Mouse (Mus musculus) left cerebral cortex, adult 8-10 months (tissue): ENCODE data around the gene Hdac4. TPM values are rescaled to one million over a fixed set of nuclear protein-coding genes. Genes with fewer than 3 reads are reported as not detected.

ENCODE experiments used
- DNase-seq, 2 experiments: peaks; one replicate each; pipeline ENCODE4 v3.0.0; 2022; ENCODE audit warnings: low spot score in 2 of 2
- total RNA-seq, 4 experiments: library from RNA; stranded (reverse); gene quantifications; 2 replicates each; pipeline ENCODE4 v1.2.4; 2022

Gene Hdac4
- total RNA-seq, 4 experiments from 2014 or later: 81.5 to 98.0 (median 88.2) TPM

DNA sequence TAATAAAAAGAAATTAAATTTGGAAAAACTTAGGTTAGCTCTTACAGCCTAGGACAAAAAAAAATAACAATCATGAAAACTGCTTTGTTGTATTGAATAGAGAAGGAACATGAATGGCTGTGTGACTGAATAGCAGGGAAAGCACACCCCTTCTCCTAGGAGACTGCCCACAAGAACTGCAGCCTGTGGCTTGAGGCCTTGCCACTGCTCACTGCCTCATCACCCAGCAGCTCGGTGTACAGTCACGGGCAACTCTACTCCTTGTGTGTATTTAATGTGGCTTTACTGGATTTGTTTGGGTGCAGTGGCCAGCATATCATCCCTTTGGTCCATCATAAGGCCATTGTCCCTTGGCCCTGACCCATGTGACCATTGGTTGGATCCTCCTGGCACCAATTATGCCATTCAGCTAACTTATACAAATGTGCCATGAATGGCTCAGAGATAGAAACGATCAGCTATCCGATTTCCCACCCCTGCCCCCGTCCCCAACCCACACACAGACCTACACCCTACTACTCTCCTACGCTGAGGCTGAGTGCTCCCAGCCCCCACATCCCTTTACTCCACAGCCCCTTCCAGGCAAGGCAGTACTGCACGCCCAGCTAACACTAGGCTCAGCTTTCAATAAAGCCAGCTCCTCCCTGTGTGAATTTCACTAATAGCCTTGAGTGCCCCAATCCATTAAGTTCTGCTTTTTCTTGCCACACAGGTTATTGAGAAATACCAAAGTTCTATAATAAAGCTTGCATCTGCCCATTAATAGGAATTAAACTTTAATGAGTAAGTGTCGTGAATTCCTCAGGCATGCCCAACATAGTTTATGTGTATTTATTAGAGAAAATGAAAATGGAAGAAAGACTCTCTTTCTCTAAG is 134.1 kb downstream of the Hdac4 start:
- DNase-seq: no peak

DNA sequence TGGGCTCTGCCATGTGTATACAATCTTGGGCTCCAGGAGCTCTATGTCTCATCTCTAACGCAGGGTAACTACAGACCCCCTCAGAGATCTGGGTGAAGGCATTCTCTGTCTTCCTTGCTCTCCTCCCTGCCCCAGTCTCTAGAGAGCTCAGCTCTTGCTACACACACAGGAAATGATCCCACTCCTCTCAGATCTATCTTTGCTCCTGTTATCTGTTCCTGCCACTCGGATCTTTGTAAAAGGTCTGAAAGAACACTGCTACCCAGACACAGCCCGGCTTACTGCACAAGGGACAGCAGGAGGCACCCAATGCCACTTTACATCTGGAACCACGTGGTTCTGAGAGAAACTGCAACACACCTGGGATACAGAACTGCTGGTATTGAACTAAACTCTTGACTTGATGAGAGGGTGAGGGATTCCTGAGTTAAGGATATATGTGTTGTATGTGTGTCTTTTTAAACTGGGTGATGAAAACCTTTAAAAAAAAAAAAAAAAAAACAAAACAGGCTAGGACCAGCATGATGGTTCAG is 134.9 kb downstream of the Hdac4 start:
- no peak for DNase-seq

DNA sequence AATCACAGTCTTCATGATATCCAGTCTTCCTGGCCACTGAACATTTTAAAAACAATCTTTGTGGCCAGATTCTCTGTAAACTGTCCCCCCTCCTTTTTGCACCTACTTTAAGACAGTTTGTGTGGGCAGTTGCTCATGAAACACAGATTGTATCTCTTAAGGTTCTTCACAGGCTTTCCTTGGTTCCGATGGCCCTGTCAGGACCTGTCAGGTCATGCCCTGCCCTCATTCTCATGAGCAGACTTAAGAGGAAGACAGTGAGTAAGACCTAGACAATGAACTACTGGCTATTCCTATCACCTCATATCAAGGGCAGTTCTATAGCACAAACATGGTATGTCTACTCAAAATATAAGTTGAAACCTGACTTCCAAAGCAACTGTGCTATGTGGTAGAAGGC is 135.9 kb downstream of the Hdac4 start:
- no peak for DNase-seq

DNA sequence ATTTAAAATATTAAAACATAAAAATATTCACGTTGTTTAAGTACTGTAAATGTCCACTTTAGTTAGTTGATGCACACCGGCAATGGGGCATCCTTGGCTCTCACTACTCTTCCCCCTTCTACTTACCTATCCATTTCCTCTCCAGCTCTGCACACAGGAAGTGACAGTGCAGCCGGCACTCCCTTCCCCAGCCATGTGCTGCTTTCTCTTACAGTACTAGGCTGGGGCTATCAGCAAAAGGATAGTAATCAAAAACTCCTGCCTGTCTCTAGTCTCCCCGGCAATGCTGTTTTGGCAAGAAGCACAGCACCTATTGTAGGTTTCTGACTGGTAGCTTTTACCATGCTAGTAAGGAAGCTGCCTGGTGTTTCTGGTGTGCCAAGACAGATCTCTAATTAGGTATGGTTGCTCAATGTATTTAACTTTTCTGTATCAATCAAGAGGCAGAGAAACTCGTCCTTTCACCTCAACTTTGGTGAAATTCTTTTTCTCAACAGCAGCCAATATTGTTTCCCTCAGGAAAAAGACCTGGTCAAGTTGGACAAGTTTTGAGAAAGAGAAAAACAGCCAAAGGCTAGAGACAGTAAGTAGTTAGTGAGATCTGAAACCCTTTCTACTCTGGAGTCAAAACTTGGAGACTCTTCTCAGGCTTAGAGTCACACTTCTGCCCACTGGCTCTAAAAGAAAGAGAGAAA is 136.6 kb downstream of the Hdac4 start:
- DNase-seq: no peak

DNA sequence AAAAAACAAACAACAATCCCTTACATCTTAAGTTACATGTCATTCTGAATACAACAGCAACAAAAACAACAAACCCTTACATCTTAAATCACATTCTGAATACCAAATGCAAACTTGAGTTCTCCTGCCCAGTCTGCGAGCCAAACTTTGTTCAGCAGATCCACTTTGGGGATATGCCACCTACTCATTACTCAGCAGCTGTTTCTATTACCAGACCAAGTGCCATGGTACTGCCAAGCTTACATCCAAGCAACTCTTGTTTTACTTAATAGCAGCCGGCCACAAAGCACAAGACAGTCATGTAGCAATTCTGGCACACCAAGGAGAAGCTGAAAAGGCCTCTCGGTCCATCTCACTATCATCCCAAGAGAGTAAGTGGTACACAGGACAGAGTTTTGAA is 138.4 kb downstream of the Hdac4 start:
- DNase-seq: no peak

DNA sequence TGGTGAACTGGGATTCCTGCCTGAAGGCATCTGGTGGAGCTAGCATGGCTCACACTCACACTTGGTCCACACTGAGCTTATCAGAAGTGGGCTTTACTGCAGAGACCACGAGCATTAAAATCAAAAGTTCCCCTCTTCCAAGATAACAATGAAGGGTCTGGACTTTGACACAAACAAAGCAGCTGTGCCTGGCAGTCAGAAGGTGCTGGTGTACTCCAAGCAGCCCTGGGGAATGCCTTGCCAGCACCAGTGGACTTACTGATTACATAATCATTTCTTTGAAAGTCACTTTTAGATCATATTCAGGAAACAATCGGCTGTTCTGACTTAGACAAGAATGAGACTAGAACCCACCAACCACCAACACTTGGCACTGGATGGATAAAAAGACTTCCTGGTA is 140.3 kb downstream of the Hdac4 start:
- DNase-seq: no peak

DNA sequence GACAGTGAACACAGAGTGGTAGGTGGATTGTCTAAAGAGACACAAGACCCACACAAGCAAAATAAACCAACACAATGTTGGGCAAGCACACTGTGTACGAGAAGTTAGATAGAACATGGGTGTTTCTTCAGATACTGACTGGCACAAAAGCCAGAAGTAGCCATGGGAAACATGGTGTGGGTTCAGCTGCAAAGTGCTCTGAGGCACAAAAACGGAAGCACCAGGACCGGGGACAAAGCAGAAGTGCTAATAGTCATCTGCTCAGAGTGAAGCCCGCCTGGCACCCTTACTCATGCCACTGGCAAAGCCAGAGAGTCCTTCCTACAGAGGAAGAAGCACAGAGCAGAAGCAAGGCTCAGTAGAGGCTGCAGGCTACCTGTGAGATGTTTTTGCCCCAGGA is 143.3 kb downstream of the Hdac4 start:
- DNase-seq: no peak

DNA sequence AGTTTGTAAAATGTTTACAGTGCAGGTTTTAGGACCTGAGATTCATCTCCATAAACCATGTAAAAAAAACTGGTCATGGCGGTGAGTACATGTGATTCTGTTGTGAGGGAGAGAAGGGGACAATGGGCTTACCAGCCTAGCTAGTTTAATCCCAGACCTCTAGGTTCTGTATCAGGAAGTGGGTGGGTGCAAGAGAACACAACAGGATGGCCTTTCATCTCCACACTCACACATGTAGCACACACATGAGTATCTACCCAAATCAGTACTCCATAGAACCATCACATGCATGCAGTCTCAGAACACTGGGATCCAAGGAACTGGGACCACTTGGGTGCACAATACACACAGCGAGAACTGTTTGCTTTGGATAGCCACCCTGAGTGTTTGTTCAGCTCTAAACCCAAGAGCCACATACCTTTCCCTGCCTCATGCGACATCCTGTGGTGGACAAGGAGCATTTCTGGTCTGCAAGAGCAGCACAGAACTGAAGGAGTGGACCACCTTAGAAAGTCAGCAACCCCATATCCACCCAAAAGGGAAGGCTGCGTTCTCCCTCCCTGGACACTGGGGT is 143.9 kb downstream of the Hdac4 start:
- no peak for DNase-seq

DNA sequence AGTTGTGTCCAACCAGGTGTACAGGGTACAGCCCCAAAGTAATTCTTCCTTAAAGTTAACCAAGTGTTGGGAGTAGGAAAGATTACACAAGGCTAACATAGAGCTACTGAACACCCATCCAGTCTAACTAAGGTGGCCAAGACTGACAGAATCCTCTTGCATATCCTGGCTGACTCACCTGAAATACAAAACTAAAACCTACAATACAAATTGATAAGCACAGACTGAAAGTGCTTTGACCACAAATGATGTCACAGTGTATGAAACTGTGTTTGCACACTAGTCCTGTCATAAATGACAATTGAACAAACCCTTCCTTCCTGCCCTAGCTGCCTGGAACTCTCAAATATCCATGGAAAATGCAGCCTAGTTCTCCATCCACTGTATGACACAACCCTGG is 144.5 kb downstream of the Hdac4 start:
- no peak for DNase-seq

DNA sequence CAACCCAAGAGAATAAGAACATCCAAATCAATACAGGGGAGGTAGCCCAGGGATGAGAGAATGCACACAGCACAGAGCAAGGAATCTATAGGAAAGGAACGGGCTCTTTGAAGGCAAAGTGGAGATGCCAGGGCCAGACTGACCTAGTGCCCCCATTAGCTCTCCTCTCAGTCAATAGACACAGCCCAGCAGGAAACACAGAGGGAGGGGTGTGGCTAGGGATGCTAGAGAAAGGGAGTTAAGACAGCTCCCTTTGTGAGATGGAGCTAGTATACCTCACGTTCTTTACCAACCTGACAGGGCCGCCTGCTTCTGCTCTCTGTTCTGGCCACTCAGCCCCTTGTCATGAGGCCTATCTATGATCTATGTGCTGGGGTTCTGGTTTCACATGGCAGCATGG is 144.9 kb downstream of the Hdac4 start:
- no peak for DNase-seq

DNA sequence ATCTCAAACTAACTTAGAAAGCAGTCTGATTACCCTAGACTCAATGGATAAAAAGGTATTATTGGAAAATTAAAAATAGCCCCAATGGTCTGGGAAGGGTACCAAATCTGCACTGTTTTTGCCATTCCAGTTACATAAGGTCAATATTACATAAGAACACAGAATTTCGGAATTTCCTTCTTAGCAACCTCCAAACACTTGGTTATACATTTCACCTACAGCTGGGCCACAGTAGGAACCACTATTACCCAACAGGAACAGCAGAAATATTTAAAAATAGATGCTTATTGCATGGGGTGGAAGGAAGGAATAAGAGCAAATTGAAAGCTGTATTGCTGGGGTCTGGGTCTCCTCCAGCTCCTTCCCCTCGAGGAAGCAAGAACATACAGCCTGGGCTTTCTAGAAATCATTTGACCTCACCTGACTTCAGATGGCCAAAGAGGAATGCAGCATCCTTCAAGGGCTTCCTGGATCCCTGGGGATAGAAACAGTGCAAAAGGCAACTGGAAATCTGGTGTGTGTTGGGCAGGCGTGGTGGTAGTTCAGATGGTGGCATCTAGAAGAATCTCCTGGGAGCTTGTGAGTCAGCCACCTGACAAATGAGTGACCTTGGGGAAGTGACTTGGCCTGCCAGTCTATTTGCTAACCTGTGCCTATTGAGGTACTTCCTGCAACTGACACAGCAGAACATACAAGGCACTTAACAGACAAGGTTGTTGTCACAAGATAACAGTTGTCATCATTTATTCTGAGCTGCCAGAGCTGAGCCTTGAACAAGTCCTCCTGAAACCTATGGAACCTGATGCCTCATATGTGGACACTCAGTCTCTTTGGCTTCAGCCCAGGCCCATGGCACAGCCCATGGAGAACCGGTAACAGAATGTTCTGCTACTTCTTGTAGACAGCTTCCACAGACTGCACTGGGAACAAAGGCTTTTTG is 146.8 kb downstream of the Hdac4 start:
- no peak for DNase-seq

DNA sequence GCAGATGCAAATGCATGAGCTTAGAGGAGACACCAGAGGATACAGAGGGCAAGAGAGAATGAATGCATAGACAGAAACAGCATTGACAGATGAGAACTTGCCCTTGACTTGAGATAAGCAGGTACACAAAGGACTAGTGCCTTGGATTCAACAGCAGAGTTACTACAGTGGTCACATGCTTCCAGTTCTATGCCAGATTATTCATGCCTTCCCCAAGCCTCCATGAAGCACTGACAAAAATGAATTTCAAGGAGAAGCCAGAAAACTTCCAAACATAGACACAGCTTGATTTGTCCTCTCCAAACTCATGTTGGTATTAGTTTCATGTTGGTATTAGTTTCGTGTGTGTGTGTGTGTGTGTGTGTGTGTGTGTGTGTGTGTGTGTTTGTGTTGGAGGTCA is 149.8 kb downstream of the Hdac4 start:
- DNase-seq: no peak

DNA sequence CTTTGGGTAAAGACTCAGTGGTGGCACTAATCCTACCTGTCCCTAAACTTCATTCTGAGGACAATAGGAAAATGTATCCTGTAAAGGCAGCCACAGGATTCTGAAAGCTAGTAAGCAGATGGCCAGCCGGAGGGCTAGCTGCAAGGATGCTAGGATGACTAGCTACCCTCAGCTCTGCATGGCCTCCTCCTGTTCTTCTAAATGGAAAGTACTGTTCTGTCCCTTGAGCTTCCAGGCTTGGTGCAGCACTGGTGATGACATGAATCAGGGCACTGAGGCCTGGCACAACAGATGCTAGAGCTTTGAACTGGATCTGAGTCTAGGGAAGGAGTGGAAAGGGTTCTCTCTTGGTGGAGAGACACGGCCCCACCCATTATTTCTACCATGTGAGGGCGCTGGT is 150.6 kb downstream of the Hdac4 start:
- DNase-seq: no peak

DNA sequence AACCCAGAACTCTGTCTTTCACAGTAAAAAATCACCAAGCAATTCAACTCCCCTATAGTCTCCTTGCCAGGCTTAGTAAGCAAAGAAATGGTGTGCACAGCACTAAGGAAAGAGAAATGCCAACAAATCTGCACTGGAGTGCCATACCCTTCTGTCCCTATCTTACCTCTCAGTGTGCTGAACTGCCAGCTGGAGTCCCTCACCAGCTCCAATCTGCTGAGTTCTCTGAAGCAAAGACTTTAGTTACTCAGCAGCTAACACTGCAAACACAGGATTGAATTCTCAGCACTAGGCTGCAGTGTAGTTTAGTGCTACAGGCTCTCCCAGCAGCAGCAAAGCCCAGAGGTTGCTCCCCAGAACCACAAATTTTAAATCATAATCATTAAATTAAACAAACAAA is 151.5 kb downstream of the Hdac4 start:
- DNase-seq: no peak

DNA sequence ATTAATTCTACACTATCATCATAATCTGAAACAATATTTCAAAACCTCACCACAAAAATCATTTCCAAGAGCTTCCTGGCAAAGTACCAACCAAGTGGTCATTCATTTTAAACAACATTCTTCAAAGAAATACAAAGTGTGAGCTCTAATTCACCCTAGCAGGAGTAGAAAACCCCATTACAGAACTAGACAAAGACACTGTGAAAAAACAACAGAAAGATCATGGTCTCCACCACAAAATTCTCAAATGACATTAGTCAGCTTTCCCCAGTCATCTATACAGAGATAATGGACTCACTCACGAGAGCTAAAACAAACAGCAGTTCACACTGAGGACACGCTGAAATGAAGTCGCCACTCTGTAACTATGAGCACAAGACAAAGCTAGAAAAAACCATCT is 153.4 kb downstream of the Hdac4 start:
- no peak for DNase-seq

DNA sequence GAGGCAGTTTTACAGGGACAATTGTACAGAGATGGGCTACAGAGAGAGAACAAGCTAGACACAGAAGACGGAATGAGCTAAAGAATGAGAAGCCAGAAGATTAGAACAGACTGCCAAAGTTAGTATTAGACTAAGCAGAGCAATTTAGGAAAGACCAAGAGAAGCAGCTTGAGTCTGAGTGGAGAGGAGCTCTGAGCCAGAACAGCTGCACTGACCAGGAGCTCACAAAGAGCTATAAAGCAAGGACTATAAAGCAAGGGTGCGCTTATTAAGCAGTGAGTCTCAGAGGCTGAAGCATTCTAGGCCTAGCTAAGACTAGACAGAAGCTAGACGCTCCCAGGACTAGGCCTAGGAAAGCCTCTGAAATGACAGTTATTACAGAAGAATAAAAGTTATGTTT is 154.2 kb downstream of the Hdac4 start:
- no peak for DNase-seq

DNA sequence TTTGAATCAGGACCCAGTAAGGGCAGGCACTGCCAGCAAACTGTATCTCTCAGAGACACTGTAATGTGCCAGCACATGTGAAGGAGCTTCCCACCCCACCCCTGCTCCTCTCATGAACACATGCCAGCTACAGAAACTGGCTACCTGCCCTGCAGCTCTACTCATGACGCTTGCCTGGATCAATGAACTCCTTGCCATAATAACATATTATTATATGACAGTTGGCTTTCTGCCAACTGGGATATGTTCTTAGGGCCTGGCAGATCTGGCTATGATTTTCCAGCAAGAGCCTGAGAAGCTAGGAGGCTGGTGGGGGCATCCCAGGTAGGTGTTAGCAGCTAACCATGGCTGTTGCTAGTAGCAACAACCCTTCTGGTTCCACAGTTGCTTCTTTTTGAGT is 156.8 kb downstream of the Hdac4 start:
- peak in 1 of 2 experiments; percentile 42 for DNase-seq

DNA sequence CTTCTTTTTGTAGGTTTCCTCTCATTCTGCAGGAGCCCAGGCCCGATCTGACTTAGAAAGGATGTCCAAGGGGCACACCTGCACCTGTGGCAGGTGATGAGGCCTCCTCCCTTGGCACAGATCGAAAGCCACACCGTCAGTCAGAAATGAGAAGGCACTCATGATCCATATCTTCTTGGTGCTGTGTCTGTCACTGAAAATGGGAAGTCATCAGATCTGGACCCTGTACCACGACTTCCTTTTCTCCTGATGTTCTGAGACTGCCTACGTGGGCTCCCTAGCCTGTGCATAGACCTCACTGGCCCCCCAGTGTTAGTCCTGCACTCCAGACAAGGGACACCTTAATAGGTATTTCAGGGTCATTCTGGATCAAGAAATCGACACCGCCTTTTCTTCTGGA is 158.5 kb downstream of the Hdac4 start:
- no peak for DNase-seq

DNA sequence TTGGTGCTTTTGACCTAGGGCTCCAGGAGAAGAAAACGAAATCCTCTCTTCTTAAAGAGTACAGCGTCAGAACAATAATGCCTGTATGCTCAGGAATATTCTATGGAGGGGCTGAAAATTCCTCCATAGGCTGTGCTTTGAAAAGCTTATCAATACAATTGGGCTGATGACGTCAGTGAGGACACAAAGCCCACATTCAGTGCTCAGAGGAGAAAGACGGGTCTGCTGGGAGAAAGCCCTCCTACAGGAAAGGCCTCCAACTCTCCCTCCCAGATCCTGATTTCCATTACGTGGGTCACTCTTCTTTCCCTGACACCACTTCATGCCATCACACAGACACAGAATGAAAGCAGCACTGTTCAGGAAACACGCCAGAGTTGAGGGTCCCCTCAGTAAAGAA is 159.7 kb downstream of the Hdac4 start:
- no peak for DNase-seq

DNA sequence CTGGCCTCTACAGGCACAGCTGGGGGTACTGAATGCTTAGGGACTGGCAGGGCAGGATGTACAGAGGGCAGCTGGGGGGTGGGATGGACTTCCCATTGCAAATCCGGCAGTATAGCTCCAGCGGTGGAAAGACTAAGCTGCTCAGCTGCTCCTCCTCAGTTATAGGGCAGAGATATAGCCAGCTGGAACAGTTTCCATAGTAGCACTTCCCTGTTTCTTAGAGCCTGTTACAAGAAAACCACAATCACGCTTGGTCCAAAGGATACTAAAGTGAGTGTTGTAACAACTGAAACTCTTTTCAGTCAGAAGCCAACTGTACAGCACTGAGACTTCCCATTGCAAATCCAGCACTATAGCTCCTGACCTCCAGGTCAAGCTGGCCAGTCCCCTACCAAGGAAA is 161.3 kb downstream of the Hdac4 start:
- no peak for DNase-seq

DNA sequence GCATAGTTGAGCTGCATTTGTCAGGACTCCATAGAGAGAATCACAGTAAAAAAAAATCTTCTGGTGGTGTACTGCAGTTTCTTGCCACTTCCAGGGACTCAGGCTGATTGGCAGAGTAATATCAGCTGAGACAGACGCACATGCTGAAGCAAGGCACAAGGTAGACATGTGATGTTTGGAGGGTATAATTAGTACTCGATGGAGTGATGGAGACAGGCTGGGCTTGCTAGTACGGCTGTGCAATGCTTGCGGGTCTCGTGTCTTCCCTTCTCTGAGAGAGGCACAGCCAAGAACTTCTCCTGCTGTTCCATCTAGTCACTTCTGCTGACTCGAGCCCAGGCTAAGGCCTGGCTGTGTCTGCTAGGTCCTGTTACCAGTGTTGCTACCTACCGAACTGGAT is 162.0 kb downstream of the Hdac4 start:
- DNase-seq: no peak
